Mouse (Mus musculus) right cerebral cortex, postnatal 14 days (tissue): ENCODE data around the gene Cd52.
"Not testable (repeated sequence)": the region's sequence is repeated elsewhere in the genome, so short reads cannot be mapped to it uniquely, and the experiment has no call there.

Experiments
- DNase-seq: peaks from one replicate; pipeline ENCODE4 v3.0.0; 2022

Cd52 gene

DNA sequence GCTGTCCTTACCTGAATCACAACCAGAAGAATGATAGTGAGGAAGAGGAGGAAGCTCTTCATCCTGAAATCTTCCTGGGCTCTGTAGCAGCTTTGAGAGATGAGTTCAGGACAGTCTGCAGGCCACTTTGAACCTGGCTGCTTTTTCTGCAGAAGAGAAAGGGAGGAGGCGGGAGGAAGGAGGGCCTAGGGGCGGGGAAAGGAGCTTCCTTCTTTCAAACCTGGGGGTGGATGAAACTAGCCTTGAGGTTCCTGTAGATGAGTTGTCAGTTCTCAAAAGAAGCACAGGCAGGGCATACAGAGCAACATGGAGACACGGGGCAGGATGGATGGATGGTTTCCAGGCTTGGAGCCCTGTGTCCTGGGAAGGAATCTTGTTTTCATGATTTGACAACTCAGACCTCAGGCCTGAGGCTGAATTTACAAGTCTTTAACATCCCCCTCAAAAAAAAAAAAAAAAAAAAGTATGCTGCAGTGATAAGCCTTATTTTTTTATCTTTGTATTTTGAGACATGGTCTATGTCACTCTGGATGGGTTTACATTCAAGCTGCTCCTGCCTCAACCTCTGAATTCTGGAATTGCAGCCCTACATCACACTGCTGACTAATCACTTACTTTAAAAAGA lies at the start of gene Cd52:
TSS of gene Cd52 (minus strand) at position 160 of the 625 bp plus-strand sequence.
- DNase-seq: no peak

DNA sequence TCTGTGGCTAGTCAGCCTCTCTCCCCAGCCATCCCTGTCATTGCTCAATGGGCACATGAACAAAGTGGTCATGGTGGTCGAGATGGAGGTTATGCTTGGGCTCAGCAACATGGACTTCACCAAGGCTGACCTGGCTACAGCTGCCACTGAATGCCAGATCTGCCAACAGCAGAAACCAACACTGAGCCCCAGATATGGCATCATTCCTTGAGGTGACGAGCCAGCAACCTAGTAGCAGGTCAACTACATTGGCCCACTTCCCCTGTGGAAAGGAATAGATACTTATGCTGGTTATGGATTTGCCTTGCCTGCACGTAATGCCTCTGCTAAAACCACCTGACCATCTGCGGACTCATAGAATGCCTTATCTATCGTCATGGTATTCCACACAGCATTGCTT lies 49.4 kb upstream of the Cd52 start:
- DNase-seq: not testable (repeated sequence)

- no peak for DNase-seq
Observed at GRCm38 (mm10) chr4:134138857-134139256, 44.0 kb upstream of the Cd52 start.

DNA sequence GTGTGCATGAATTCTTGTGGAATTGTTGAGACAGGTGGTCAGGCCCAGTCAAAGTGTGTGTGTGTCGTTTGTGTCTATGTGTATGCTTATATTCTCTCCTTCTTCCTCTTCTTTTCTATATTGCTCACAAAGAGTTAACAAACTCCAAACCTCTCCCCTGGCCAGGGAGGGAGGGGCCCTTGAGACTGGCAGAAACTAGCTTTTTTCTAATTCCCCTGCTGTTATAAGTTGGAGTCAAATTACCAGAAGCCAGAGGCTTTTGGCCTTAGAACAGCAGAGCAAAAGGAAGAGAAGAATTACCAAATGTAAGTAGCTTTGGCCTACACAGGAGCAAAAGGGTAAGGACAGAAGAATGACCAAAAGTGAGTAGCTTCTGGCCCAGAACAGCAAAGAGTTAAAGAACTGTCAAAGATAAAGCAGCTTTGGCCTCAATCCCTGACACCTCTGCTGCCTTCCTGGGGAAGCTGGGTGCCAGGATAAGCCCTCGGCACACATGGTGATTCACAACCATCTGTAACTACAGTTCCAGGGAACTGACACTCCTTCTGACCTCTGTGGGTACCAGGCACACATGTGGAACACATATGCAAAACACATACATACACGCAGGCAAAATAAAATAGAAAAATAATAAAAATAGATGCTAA lies 41.5 kb upstream of the Cd52 start:
- no peak for DNase-seq

DNA sequence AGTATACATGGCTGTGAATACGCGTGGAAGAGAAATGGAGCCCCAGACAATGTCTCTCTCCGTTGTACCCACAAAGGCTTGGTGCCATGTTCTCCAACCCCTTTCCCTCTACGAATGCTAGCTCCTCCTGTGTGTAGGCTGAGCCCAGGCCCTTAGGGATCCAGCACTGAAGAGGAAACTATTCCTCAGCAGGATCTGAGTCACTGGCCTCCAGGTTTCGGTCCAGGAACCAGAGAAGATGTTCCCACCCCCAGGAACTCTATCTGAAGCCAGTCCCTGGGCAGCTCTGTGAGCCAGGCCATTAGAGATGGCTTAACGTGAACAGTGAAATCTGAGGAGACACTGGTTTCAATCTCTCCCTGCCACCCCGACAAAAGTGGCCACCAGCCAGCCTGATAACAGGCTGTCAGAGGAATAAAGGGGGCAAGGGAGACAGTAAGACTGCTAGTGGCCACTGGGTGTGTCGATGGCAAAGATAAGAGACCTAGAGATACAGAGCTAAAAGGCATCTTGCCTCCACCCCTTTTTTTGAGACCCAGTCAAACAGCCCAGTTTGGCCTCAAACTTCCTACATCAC lies 37.7 kb upstream of the Cd52 start:
- DNase-seq: no peak

- DNase-seq: no peak
Observed at GRCm38 (mm10) chr4:134132117-134132516, 37.2 kb upstream of the Cd52 start.

DNA sequence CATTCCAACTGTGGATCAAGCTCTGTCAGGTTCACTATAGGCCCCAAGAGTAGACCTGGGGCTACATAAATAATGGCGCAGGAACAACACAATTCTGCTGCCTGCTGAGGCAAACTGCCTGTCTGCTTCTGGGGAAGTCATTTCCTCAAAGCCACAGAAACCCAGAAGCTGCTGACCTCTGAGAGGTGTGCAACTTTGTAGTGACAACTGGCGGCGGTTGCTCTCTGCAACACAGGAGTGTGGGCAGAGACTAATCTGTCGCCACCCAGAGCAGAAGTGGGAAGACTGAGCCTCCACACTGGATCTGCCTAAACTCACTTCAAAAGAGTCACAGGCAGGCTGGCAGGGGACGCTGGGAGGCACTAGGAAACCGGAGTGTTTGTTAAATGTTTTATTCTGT lies 34.6 kb upstream of the Cd52 start:
- DNase-seq: no peak

GRCm38 (mm10) chr4:134128983-134129362 lies 34.1 kb upstream of the Cd52 start:
- no peak for DNase-seq

DNA sequence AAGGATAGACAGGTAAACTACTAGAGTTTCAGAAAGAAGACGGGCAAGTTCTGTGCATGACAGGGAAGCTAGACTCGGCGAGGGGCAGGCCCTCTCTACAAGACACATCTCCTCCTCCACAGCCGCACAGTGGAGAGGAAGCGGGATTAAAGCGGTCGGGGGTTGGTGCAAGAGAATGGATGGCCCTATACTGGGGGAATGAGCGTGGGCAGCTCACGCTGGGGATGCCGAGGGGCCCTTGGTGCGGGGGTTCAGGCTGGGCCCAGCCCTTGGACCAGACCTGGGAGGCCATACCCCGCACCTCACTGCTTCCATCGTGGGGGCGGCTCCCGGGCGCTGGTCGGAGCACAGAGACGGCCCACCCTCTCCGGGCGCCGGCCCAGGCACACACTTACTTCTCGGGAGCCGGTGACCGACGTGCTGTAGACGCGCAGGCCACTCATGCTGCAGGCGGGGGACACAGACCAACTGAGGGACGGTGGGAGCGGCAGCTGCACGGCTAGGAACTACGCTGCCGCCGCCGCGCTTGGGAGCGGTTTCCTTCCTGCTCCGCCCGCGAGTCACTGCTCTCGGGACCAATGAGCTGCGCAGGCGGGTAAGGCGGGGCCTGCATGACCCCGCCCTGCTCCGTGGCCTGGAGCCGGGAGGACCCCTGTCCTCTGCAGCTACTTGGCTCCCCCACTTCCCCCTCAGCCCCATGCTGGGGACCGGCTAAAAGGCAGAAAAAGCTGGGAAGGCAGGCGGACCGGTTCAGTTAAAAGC lies 33.5 kb upstream of the Cd52 start, which contains the start of gene Sh3bgrl3:
TSS of gene Sh3bgrl3 (minus strand) at position 569 of the 762 bp plus-strand sequence.
- DNase-seq: peak; percentile 88

- no peak for DNase-seq
Observed at GRCm38 (mm10) chr4:134127793-134128192, 32.9 kb upstream of the Cd52 start.

- DNase-seq: no peak
Observed at GRCm38 (mm10) chr4:134127121-134127455, 32.2 kb upstream of the Cd52 start.

DNA sequence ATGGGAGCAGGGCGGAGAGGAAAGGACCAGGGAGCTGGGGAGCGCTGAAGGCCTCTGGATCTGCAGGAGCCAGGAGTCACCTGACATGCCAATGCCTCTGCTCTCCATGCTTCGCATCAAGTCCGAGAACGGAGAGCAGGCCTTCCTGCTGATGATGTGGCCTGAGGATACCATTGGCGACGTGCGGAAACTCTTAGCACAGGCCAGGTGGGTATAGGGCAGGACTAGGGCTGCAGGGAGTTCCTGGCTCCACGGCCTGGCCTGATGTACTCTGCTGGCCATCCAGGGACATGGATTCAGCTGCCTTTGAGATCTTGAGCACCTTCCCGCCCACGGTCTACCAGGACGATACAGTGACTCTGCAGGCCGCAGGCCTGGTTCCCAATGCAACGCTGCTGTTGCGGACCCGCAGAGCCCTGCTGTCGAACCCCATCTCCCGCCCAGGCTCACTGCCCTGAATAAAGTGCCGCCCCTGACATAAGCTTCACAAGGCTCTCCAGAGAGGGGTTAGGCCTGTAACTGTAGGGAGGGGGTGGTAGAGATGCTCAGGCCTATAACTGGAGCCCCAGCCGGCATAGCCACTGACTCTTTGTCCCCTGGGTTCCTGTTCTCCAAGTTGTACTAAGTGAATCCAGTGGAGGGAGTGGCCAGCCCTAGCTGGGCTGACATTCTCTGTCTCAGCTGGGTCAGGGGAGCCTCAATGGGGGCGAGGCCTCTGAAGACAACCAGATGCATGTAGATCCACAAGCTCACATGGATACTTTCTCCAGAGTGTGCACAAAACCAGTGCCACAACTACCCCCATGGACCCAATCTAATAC lies 31.6 kb upstream of the Cd52 start:
- no peak for DNase-seq

DNA sequence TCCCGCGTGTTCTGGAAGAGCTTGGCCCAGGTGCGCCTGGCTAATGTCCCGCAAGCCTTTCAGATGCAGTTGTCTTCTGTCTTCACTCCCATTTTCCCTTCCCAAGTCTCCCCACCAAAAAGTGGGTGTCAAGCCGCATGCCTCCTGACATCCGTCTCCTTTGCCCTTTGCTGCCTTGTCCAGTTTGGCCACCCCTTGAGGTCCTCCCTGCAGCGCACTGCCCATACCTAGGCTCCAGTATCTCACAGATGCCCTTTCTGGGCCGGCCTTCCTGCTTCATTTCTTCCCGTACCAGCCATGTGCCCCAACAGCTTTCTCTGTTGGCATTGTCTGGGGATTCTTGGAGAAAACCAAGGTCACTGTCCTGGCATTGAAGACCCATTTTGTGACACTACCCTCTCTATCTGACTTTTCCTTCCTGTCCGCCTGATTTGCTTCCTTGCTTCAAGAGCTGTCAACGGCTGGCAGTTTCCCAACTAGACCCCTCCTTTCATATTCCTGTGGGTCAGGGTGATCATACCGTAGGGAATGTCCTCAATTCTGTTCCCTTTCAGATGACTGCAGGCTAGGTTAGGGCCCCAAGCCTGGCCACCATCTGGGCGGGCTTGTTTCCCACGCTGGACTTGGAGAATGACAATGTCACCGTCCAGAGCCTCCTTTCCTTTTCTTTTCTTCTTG lies 30.6 kb upstream of the Cd52 start:
- no peak for DNase-seq

- peak; percentile 72 for DNase-seq
Observed at GRCm38 (mm10) chr4:134123680-134124551, 29.0 kb upstream of the Cd52 start.

DNA sequence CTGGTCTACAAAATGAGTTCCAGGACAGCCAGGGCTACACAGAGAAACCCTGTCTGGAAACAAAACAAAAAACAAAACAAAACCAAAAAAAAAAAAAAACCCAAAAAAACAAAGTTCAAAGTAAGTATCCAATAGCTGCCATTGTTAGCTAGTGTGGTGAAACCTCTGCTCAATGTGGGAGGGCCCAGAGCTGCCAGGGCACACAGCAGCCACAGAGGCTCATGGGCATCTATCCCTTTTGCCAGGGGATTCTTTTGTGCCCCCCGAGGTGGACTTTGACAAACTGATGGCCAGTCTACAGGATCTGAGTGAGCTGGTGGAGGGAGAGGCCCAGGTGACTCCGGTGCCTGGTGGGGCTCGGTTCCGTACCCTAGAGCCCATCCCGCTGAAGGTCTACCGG lies 28.3 kb upstream of the Cd52 start:
- DNase-seq: no peak

GRCm38 (mm10) chr4:134122281-134122680 lies 27.4 kb upstream of the Cd52 start:
- no peak for DNase-seq

GRCm38 (mm10) chr4:134121571-134121970 lies 26.7 kb upstream of the Cd52 start:
- no peak for DNase-seq

DNA sequence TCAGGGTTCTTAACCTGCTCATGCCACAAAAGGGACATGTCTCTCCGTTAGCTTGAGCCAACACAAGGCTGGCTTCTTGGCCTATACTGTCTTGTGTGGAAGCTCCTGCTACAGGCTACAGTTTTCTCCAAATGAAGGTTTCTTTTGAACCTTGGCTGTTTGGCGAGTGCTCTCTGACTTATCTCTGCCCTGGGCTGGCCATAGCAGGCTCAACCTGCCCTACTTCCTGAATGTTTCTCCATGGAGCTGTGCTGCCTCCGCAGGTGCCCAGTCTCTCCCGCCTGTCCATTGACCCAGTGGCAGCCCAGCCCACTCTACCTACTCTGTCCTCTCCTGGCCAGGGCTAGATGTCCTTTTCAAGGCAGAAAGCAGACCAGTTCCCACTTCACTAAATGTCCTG lies 26.0 kb upstream of the Cd52 start:
- DNase-seq: no peak

GRCm38 (mm10) chr4:134120192-134120805 lies 25.4 kb upstream of the Cd52 start:
- DNase-seq: no peak

- DNase-seq: no peak
Observed at GRCm38 (mm10) chr4:134119644-134120043, 24.8 kb upstream of the Cd52 start.

- no peak for DNase-seq
Observed at GRCm38 (mm10) chr4:134119042-134119441, 24.2 kb upstream of the Cd52 start.
